Mouse (Mus musculus): ENCODE results near the gene Fndc11.

Fndc11 gene

DNA sequence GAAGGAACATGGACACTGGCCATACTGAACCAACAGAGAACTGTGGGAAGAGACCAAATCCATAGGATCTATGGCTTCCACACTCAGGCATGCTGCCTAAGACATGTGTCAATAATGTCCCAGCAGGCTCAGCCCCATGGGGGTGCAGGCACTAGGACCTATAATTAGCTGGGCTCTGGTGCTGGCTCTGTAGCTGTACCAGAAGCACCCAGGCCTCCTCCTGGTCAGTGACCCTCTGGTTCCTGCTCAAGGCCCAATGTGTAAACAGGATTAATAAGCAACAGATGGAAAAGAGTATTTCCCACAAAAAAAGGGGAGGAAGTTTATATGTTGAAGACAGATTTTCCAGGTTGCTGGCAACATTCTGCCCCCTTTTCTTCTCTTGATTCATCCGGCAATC, 33.4 kb downstream of the Fndc11 start:
- no peak for DNase-seq (ENCODE audit: extremely low spot score, low spot score)

GRCm38 (mm10) chr2:181266839-181267238, 47.0 kb downstream of the Fndc11 start:
- DNase-seq (ENCODE audit: extremely low spot score, low spot score), result no peak

- no peak for DNase-seq (ENCODE audit: extremely low spot score, low spot score)
These were observed 52.3 kb downstream of the Fndc11 start for GRCm38 (mm10) chr2:181272092-181272491.
